ENCODE assay signal across 8 mouse cellular contexts in the genomic region with DNA sequence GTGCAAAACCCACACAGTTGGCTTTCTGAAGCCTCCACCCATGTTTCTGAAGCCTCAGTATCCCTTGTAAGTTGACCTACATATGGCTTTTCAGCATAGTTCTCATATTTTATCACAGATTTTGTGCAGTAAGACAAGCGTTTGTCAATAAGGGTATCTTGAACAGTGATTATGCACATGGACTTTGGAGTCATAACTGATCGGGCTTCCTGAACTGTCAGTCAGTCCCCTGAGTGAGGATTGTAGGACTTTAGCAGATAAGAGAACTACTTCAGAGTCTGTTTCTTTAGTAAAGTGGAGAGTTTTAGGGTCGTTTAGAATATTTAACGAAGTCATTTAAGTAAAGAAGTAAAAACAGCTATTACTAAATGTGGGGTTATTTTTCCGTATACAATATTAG. TPM values are rescaled to one million over a fixed set of nuclear protein-coding genes. Genes with fewer than 3 reads are reported as not detected.
DNase-seq lines count a peak whose midpoint lies in the region; ATAC-seq and TF ChIP-seq lines count a peak whose summit lies in the region.

No protein-coding gene starts in this region.

- 85% methylated on average over 5 of the region's 5 CpGs for WGBS in embryonic facial prominence, embryonic 14.5 days
- whole genome bisulfite sequencing in intestine, embryonic 15.5 days: 60% methylated on average over 5 of the region's 5 CpGs

- no peak for TF ChIP-seq POLR2A in myocyte (IDR thresholded peaks at IDR 0.05; ENCODE audit: insufficient read length, low read depth)

- peak overlapping the region; percentile 90 for H3K4me2 ChIP-seq in embryonic facial prominence, embryonic 14.5 days (ENCODE audit: low read depth, low read length)
- H3K4me2 ChIP-seq in intestine, embryonic 15.5 days (replicated peaks): peak overlapping the region; percentile 63
- H3K4me2 ChIP-seq in myocyte (ENCODE audit: low read depth): peak overlapping the region; percentile 88

- ATAC-seq in embryonic facial prominence, embryonic 14.5 days (ENCODE audit: low read depth): no peak
- ATAC-seq in intestine, embryonic 15.5 days: peak; percentile 53

- no peaks in the 10 kb centered on the region for H3K9me3 ChIP-seq in embryonic facial prominence, embryonic 14.5 days (ENCODE audit: control insufficient read depth, low read length)
- no peaks in the 10 kb centered on the region for H3K9me3 ChIP-seq in intestine, embryonic 15.5 days

- H3K79me2 ChIP-seq in myocyte (ENCODE audit: control insufficient read depth, insufficient read depth): peaks cover 94% of the 10 kb centered on the region

- peak overlapping the region; percentile 59; the same call in 1 of the 2 replicates for H3K9ac ChIP-seq in embryonic facial prominence, embryonic 14.5 days (ENCODE audit: low read depth, low read length)
- no peak overlapping the region; the same call in 1 of the 2 replicates for H3K9ac ChIP-seq in intestine, embryonic 15.5 days

- peaks cover 10% of the 10 kb centered on the region for H3K4me1 ChIP-seq in embryonic facial prominence, embryonic 14.5 days (ENCODE audit: control insufficient read depth, insufficient read depth, low read length)
- peaks cover 18% of the 10 kb centered on the region for H3K4me1 ChIP-seq in intestine, embryonic 15.5 days (replicated peaks)

- H3K27ac ChIP-seq in layer of hippocampus, adult 2 months: no peak overlapping the region
- no peak overlapping the region; the same call in 1 of the 2 replicates for H3K27ac ChIP-seq in embryonic facial prominence, embryonic 14.5 days (replicated peaks; ENCODE audit: low read depth, low read length)
- peak overlapping the region; percentile 10 for H3K27ac ChIP-seq in intestine, embryonic 15.5 days

- H3K36me3 ChIP-seq in embryonic facial prominence, embryonic 14.5 days (ENCODE audit: control insufficient read depth, insufficient read depth, low read length): peaks cover 33% of the 10 kb centered on the region
- H3K36me3 ChIP-seq in intestine, embryonic 15.5 days: no peaks in the 10 kb centered on the region
- H3K36me3 ChIP-seq in myocyte (ENCODE audit: control insufficient read depth, insufficient read depth): peaks cover 26% of the 10 kb centered on the region

- no peak for DNase-seq in layer of hippocampus, adult 2 months (ENCODE audit: low spot score in 2 of 2)
- no peak for DNase-seq in layer of hippocampus, adult 9-11 months
- no peak for DNase-seq in embryonic facial prominence, embryonic 14.5 days (ENCODE audit: low spot score)
- no peak for DNase-seq in adrenal gland, postnatal 36 days
- DNase-seq in spleen, adult 12 weeks (ENCODE audit: low spot score): no peak
- DNase-seq in embryo, embryonic 10 days (ENCODE audit: low spot score): no peak

- peak overlapping the region; percentile 20 for H3K4me3 ChIP-seq in layer of hippocampus, adult 2 months
- H3K4me3 ChIP-seq in embryonic facial prominence, embryonic 14.5 days (ENCODE audit: low read depth, low read length): peak overlapping the region; percentile 60
- H3K4me3 ChIP-seq in intestine, embryonic 15.5 days (replicated peaks): peak overlapping the region; percentile 38
- H3K4me3 ChIP-seq in myocyte: no peak overlapping the region

- TF ChIP-seq CTCF in layer of hippocampus, adult 2 months (conservative IDR thresholded peaks at IDR 0.05): no peak

- no peaks in the 10 kb centered on the region for H3K27me3 ChIP-seq in embryonic facial prominence, embryonic 14.5 days (replicated peaks; ENCODE audit: control insufficient read depth, insufficient read depth, low read length)
- H3K27me3 ChIP-seq in intestine, embryonic 15.5 days (replicated peaks): no peaks in the 10 kb centered on the region
- H3K27me3 ChIP-seq in myocyte (ENCODE audit: control insufficient read depth, insufficient read depth, insufficient read length): no peaks in the 10 kb centered on the region

- H3ac ChIP-seq in myocyte (ENCODE audit: control insufficient read depth, insufficient read length): no peak overlapping the region

TF ChIP-seq in myocyte, 11 proteins besides CTCF, POLR2A, EP300 and RAD21:
- no peak for TF ChIP-seq E2F4 (IDR thresholded peaks at IDR 0.05; ENCODE audit: insufficient read depth)
- no peak for TF ChIP-seq CEBPB (IDR thresholded peaks at IDR 0.05; ENCODE audit: insufficient read depth, poor library complexity, severe bottlenecking)

RNA-seq across cellular contexts. Expression of a gene that starts 6.2 kb away (rescaled TPM):
- total RNA-seq in layer of hippocampus, adult 2 months (2021): 10 to 100 TPM; 32.7 to 33.6 TPM
- polyA plus RNA-seq in embryonic facial prominence, embryonic 14.5 days (2014; fragmentation: Nextera tagmentation; extraction: Ambion mirVana): 44.0 and 44.8 TPM in 2 replicates
- polyA plus RNA-seq in intestine, embryonic 15.5 days (2015; fragmentation: Nextera tagmentation; extraction: Ambion mirVana): 36.3 and 39.4 TPM in 2 replicates
- polyA plus RNA-seq in myocyte (2012; fragmentation: generic; extraction: Trizol): 15.8 TPM
- 100 to 1,000 TPM in 1 of 2 experiments, 10 to 100 TPM in 1; 98.4 to 125 TPM for total RNA-seq in adrenal gland, postnatal 36 days (2021)

RNA-seq across cellular contexts. Expression of a gene that starts 7.3 kb away (rescaled TPM):
- 10 to 100 TPM; 48.4 to 55.1 TPM for total RNA-seq in layer of hippocampus, adult 2 months (2021)
- 113 and 121 TPM in 2 replicates for polyA plus RNA-seq in embryonic facial prominence, embryonic 14.5 days (2014; fragmentation: Nextera tagmentation; extraction: Ambion mirVana)
- polyA plus RNA-seq in intestine, embryonic 15.5 days (2015; fragmentation: Nextera tagmentation; extraction: Ambion mirVana): 135 and 139 TPM in 2 replicates
- 54.6 TPM for polyA plus RNA-seq in myocyte (2012; fragmentation: generic; extraction: Trizol)
- 100 to 1,000 TPM; 124 to 146 TPM for total RNA-seq in adrenal gland, postnatal 36 days (2021)
